Mouse (Mus musculus): ENCODE data around the gene Fmo6. TPM values are rescaled to one million over a fixed set of nuclear protein-coding genes. Genes with fewer than 3 reads are reported as not detected.

Gene Fmo6
- polyA plus RNA-seq, 1 experiment from 2014 or later, result not detected

DNA sequence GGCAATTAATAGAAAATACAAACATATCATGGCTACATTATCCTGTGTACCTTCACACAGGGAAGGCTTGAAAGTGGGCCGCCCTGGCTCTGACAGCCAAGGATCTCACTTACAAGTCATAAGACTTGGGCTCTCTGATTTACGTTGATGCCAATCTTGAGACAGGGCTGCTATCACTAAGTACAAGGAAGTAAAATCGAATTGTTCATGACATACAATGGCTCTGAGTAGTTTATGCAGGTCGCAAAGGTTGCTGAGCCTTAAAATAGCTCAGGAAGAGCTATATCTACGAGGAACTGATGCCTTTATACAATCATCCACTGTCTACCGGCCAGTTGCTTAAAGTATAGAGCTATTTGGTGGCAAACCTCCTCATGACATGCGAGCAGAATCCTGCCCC is 66.3 kb downstream of the Fmo6 start:
- no peak overlapping the region for H3K27ac ChIP-seq (replicated peaks)
- no peak overlapping the region for H3K4me3 ChIP-seq
- H3K36me3 ChIP-seq, result no peaks in the 10 kb centered on the region
- H3K4me2 ChIP-seq, result no peak overlapping the region
- ATAC-seq (ENCODE audit: low FRiP score, low read depth), result no peak
- H3K9ac ChIP-seq, result no peak overlapping the region
- WGBS, result 93% methylated on average over 7 of the region's 7 CpGs
- H3K4me1 ChIP-seq (replicated peaks), result no peaks in the 10 kb centered on the region
- no peaks in the 10 kb centered on the region for H3K9me3 ChIP-seq
- H3K27me3 ChIP-seq, result no peaks in the 10 kb centered on the region

- H3K4me1 ChIP-seq (replicated peaks), result no peaks in the 10 kb centered on the region
- 73% methylated on average over 4 of the region's 4 CpGs for WGBS
- no peak overlapping the region for H3K4me3 ChIP-seq
- ATAC-seq (ENCODE audit: low FRiP score, low read depth), result no peak
- H3K27ac ChIP-seq (replicated peaks), result no peak overlapping the region
- no peaks in the 10 kb centered on the region for H3K36me3 ChIP-seq
- no peaks in the 10 kb centered on the region for H3K27me3 ChIP-seq
- H3K9ac ChIP-seq, result no peak overlapping the region
- no peaks in the 10 kb centered on the region for H3K9me3 ChIP-seq
- H3K4me2 ChIP-seq, result no peak overlapping the region
Measured at GRCm38 (mm10) chr1:162867396-162867795, 69.9 kb downstream of the Fmo6 start.

Other genes with a start within 250 kb of the Fmo6 start
- gene Prrc2c, start 197.0 kb downstream of the Fmo6 start, polyA plus RNA-seq (2015; fragmentation: Nextera tagmentation; extraction: Ambion mirVana), result 130 and 138 TPM in 2 replicates
- gene Fmo4, start 123.5 kb downstream of the Fmo6 start, polyA plus RNA-seq (2015; fragmentation: Nextera tagmentation; extraction: Ambion mirVana), result 0.30 and 0.60 TPM in 2 replicates
- gene Fmo1, start 70.9 kb downstream of the Fmo6 start, polyA plus RNA-seq (2015; fragmentation: Nextera tagmentation; extraction: Ambion mirVana), result 28.9 and 31.1 TPM in 2 replicates
- gene Fmo2, start 38.8 kb downstream of the Fmo6 start, polyA plus RNA-seq (2015; fragmentation: Nextera tagmentation; extraction: Ambion mirVana), result 0.19 and 0.42 TPM in 2 replicates
- not detected in 2 replicates for gene Fmo3, start 47.0 kb upstream of the Fmo6 start, polyA plus RNA-seq (2015; fragmentation: Nextera tagmentation; extraction: Ambion mirVana)
- gene Mroh9, start 148.2 kb upstream of the Fmo6 start, polyA plus RNA-seq (2015; fragmentation: Nextera tagmentation; extraction: Ambion mirVana), result not detected in 2 replicates

Data from hindbrain, embryonic 15.5 days (tissue).